Mouse (Mus musculus): ENCODE data around the gene Avpi1. TPM values are rescaled to one million over a fixed set of nuclear protein-coding genes. Genes with fewer than 3 reads are reported as not detected.

The Avpi1 gene
- polyA plus RNA-seq (2014; fragmentation: Nextera tagmentation; extraction: Ambion mirVana), result 24.1 and 26.0 TPM in 2 replicates

DNA sequence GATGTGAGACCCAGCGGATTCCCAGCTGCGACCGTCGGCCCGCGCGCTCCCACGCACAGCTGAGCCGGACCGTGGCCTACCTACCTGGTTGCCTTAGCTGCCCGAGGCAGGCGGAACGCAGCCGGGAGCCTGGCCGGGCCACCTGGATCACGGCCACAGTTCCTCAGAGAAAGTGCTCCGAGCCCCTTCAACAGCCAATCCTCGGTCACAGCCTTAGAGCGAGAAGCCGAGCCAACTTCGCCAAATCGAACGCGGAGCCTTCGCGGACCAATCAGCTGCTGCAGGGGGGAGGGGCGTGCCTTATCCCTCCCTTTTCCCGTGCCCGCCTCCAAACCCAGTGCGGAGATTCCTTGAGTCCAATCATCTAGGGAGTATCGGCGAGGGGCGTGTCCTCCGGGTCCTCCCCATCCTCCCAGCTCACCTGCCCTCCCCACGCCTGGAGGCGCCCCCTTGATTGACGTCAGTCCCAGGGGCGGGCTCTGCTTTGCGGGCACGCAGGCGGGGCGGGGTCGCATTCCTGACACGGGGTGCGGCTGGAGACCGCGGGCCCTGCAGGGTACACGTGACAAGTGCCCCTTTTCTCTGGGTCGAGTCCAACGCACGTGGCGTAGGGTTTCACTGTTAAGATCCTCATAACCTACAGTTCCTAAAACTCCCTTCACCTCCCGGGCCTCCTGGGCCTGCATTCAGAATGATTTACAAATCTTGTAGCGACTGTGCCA lies at the start of gene Avpi1:
Gene Avpi1, minus strand, starts transcription at position 273 of the 722 bp plus-strand sequence.
- peak within 1 kb of the TSS; percentile 72 for H3K27ac ChIP-seq (replicated peaks; ENCODE audit: low read depth, low read length)
- peak within 1 kb of the TSS; percentile 53 for H3K4me3 ChIP-seq (ENCODE audit: low read depth, low read length)
- peak within 1 kb of the TSS; percentile 83 for H3K4me2 ChIP-seq (ENCODE audit: low read depth, severe bottlenecking)
- peaks cover 9% of the 10 kb centered on the region for H3K4me1 ChIP-seq (ENCODE audit: control insufficient read depth, insufficient read depth, low read length)
- no peaks in the 10 kb centered on the region for H3K27me3 ChIP-seq (ENCODE audit: control insufficient read depth, insufficient read depth, low read length)
- DNase-seq (ENCODE audit: low spot score), result peak; percentile 99
- ATAC-seq (ENCODE audit: insufficient number of reproducible peaks, low FRiP score, low TSS enrichment, low read depth), result peak; percentile 97
- no peaks in the 10 kb centered on the region for H3K9me3 ChIP-seq (ENCODE audit: control insufficient read depth, low read length)
- H3K36me3 ChIP-seq (ENCODE audit: control insufficient read depth, insufficient read depth, low read length), result peaks cover 1% of the 10 kb centered on the region; the same call in 1 of the 2 replicates
- H3K9ac ChIP-seq (ENCODE audit: low read length), result peak within 1 kb of the TSS; percentile 67
- 0% methylated on average over 54 of the region's 54 CpGs for WGBS

GRCm38 (mm10) chr19:42177461-42177860 lies 48.6 kb upstream of the Avpi1 start:
- Histone ChIP-seq H3K27ac (replicated peaks; ENCODE audit: low read depth, low read length) (no peak overlapping the region), H3K4me1 (ENCODE audit: control insufficient read depth, insufficient read depth, low read length) (no peaks in the 10 kb centered on the region), H3K27me3 (ENCODE audit: control insufficient read depth, insufficient read depth, low read length) (no peaks in the 10 kb centered on the region), H3K9me3 (ENCODE audit: control insufficient read depth, low read length) (no peaks in the 10 kb centered on the region), H3K36me3 (ENCODE audit: control insufficient read depth, insufficient read depth, low read length) (peaks cover 3% of the 10 kb centered on the region; the same call in 1 of the 2 replicates), H3K9ac (ENCODE audit: low read length) (no peak overlapping the region), H3K4me3 (ENCODE audit: low read depth, low read length) (no peak overlapping the region), H3K4me2 (ENCODE audit: low read depth, severe bottlenecking) (no peak overlapping the region)
- WGBS, result 92% methylated on average over 2 of the region's 2 CpGs
- no peak for DNase-seq (ENCODE audit: low spot score)
- ATAC-seq (ENCODE audit: insufficient number of reproducible peaks, low FRiP score, low TSS enrichment, low read depth), result no peak

DNA sequence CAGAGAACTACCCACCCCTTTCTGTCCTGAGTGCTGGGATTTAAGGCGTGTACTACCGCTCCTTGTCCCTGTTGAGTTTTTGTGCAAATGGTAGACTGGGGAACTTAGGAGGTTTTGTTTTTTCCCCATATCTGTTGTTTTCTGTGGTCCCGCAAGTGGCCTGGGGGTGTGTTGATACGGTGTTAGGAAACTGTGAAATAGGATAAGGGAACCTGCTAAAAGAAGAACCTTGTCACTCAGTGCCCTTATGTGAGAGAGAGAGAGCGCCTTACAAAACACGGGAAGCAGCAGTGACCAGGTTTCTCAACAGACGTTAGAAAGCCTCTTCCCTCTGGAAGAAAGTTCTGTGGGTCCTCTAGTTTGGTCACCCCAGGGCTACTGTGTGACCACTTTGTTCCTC lies 48.0 kb upstream of the Avpi1 start:
- WGBS, result 88% methylated on average over 7 of the region's 7 CpGs
- H3K4me2 ChIP-seq (ENCODE audit: low read depth, severe bottlenecking), result no peak overlapping the region
- no peak overlapping the region for H3K27ac ChIP-seq (replicated peaks; ENCODE audit: low read depth, low read length)
- H3K9me3 ChIP-seq (ENCODE audit: control insufficient read depth, low read length), result no peaks in the 10 kb centered on the region
- H3K27me3 ChIP-seq (ENCODE audit: control insufficient read depth, insufficient read depth, low read length), result no peaks in the 10 kb centered on the region
- H3K4me1 ChIP-seq (ENCODE audit: control insufficient read depth, insufficient read depth, low read length), result no peaks in the 10 kb centered on the region
- ATAC-seq (ENCODE audit: insufficient number of reproducible peaks, low FRiP score, low TSS enrichment, low read depth), result no peak
- peaks cover 3% of the 10 kb centered on the region; the same call in 1 of the 2 replicates for H3K36me3 ChIP-seq (ENCODE audit: control insufficient read depth, insufficient read depth, low read length)
- H3K9ac ChIP-seq (ENCODE audit: low read length), result no peak overlapping the region
- H3K4me3 ChIP-seq (ENCODE audit: low read depth, low read length), result no peak overlapping the region
- no peak for DNase-seq (ENCODE audit: low spot score)

GRCm38 (mm10) chr19:42170025-42170969 lies 41.4 kb upstream of the Avpi1 start:
- Histone ChIP-seq H3K27me3 (ENCODE audit: control insufficient read depth, insufficient read depth, low read length) (no peaks in the 10 kb centered on the region), H3K9me3 (ENCODE audit: control insufficient read depth, low read length) (no peaks in the 10 kb centered on the region), H3K36me3 (ENCODE audit: control insufficient read depth, insufficient read depth, low read length) (no peaks in the 10 kb centered on the region), H3K27ac (replicated peaks; ENCODE audit: low read depth, low read length) (no peak overlapping the region), H3K4me1 (ENCODE audit: control insufficient read depth, insufficient read depth, low read length) (peaks cover 2% of the 10 kb centered on the region; the same call in 1 of the 2 replicates), H3K4me2 (ENCODE audit: low read depth, severe bottlenecking) (peak overlapping the region; percentile 89), H3K9ac (ENCODE audit: low read length) (peak overlapping the region; percentile 78), H3K4me3 (ENCODE audit: low read depth, low read length) (peak overlapping the region; percentile 94)
- 2% methylated on average over 52 of the region's 56 CpGs for WGBS
- ATAC-seq (ENCODE audit: insufficient number of reproducible peaks, low FRiP score, low TSS enrichment, low read depth) (peak; percentile 84), DNase-seq (ENCODE audit: low spot score) (peak; percentile 94)

DNA sequence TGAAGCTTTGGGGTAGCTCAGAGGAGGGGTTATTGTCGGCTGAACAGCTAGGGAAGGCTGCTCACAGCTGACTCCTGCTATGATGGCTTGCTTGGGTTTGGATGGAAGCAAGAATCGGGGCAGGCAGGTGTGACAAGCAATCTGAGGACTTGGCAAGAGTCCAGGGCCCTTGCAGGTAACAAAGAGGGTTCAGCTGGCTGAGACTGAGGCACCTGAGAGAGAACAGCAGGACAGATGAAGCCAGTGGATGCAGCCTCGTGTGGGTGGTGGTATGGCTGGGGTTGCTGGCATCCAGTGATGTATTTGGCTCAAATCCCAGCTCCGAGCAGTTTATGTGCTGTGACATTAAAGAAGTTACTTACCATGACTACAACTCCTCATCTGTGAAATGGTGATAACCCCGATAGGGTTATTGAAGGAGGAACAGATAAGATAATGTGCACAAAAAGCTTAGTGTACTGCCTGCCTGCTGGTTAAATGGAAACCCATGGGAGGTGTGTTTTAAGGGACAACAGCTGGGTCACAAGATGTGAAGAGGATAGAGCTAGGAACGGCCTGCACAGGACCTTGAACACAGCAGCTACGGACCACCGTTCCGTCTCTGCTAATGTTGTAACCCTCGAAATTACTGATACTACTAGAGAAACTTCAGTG lies 40.6 kb upstream of the Avpi1 start:
- DNase-seq (ENCODE audit: low spot score) (no peak), ATAC-seq (ENCODE audit: insufficient number of reproducible peaks, low FRiP score, low TSS enrichment, low read depth) (no peak)
- no peaks in the 10 kb centered on the region for H3K9me3 ChIP-seq (ENCODE audit: control insufficient read depth, low read length)
- H3K9ac ChIP-seq (ENCODE audit: low read length), result no peak overlapping the region
- no peak overlapping the region for H3K4me2 ChIP-seq (ENCODE audit: low read depth, severe bottlenecking)
- no peaks in the 10 kb centered on the region for H3K27me3 ChIP-seq (ENCODE audit: control insufficient read depth, insufficient read depth, low read length)
- 78% methylated on average over 10 of the region's 10 CpGs for WGBS
- H3K4me3 ChIP-seq (ENCODE audit: low read depth, low read length), result no peak overlapping the region
- no peak overlapping the region for H3K27ac ChIP-seq (replicated peaks; ENCODE audit: low read depth, low read length)
- no peaks in the 10 kb centered on the region for H3K36me3 ChIP-seq (ENCODE audit: control insufficient read depth, insufficient read depth, low read length)
- H3K4me1 ChIP-seq (ENCODE audit: control insufficient read depth, insufficient read depth, low read length), result peaks cover 2% of the 10 kb centered on the region; the same call in 1 of the 2 replicates

- H3K9me3 ChIP-seq (ENCODE audit: control insufficient read depth, low read length), result no peaks in the 10 kb centered on the region
- WGBS, result 62% methylated on average over 9 of the region's 9 CpGs
- DNase-seq (ENCODE audit: low spot score) (no peak), ATAC-seq (ENCODE audit: insufficient number of reproducible peaks, low FRiP score, low TSS enrichment, low read depth) (no peak)
- no peak overlapping the region for H3K9ac ChIP-seq (ENCODE audit: low read length)
- H3K4me3 ChIP-seq (ENCODE audit: low read depth, low read length), result no peak overlapping the region
- H3K27me3 ChIP-seq (ENCODE audit: control insufficient read depth, insufficient read depth, low read length), result no peaks in the 10 kb centered on the region
- H3K4me1 ChIP-seq (ENCODE audit: control insufficient read depth, insufficient read depth, low read length), result peaks cover 2% of the 10 kb centered on the region; the same call in 1 of the 2 replicates
- H3K4me2 ChIP-seq (ENCODE audit: low read depth, severe bottlenecking), result no peak overlapping the region
- no peaks in the 10 kb centered on the region for H3K36me3 ChIP-seq (ENCODE audit: control insufficient read depth, insufficient read depth, low read length)
- no peak overlapping the region for H3K27ac ChIP-seq (replicated peaks; ENCODE audit: low read depth, low read length)
Measured at GRCm38 (mm10) chr19:42167489-42167888, 38.6 kb upstream of the Avpi1 start.

DNA sequence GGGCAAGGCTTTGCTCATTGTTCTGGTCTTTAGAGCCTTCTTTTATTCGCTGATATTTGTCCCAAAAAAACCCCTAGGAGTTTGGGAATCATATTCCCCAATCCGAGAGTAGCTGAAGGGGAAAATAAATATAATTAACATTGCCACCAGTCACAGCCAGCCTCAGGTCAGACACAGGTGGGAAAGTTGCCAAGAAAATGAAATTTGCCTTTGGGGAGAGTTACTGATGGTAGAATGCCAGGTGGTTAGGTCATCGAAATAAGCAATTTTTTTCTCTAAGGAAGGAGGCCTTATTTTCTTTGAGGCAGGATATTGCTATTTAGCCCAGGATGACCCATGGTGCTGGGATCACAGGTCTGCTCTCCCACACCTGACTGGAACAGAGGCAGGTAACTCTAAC lies 37.9 kb upstream of the Avpi1 start:
- H3K4me1 ChIP-seq (ENCODE audit: control insufficient read depth, insufficient read depth, low read length), result peaks cover 2% of the 10 kb centered on the region; the same call in 1 of the 2 replicates
- no peaks in the 10 kb centered on the region for H3K27me3 ChIP-seq (ENCODE audit: control insufficient read depth, insufficient read depth, low read length)
- ATAC-seq (ENCODE audit: insufficient number of reproducible peaks, low FRiP score, low TSS enrichment, low read depth), result no peak
- no peak overlapping the region for H3K4me3 ChIP-seq (ENCODE audit: low read depth, low read length)
- no peak overlapping the region for H3K27ac ChIP-seq (replicated peaks; ENCODE audit: low read depth, low read length)
- no peak overlapping the region for H3K4me2 ChIP-seq (ENCODE audit: low read depth, severe bottlenecking)
- H3K9me3 ChIP-seq (ENCODE audit: control insufficient read depth, low read length), result no peaks in the 10 kb centered on the region
- no peak for DNase-seq (ENCODE audit: low spot score)
- H3K9ac ChIP-seq (ENCODE audit: low read length), result no peak overlapping the region
- 64% methylated on average over 3 of the region's 3 CpGs for WGBS
- no peaks in the 10 kb centered on the region for H3K36me3 ChIP-seq (ENCODE audit: control insufficient read depth, insufficient read depth, low read length)

DNA sequence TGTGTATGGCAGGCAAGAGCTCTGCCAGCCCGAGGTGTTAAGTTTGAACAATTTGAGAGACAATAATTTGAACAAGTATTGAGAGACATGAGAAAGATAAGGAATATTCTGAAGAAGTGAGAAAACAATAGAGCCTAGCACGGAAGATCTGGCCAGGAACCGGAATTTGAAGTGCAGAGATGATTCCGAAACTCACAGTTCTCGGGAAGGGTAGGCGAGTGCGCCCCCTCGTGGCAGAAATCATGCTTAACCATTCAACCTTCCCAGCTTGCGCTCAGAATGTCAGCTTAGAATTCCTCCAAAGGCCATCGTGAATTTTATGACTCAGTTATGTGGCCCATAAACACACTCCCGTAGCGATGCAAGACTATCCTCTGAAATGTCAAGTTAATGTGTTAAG lies 37.3 kb upstream of the Avpi1 start:
- H3K27ac ChIP-seq (replicated peaks; ENCODE audit: low read depth, low read length), result no peak overlapping the region
- peaks cover 2% of the 10 kb centered on the region; the same call in 1 of the 2 replicates for H3K4me1 ChIP-seq (ENCODE audit: control insufficient read depth, insufficient read depth, low read length)
- H3K27me3 ChIP-seq (ENCODE audit: control insufficient read depth, insufficient read depth, low read length), result no peaks in the 10 kb centered on the region
- no peaks in the 10 kb centered on the region for H3K9me3 ChIP-seq (ENCODE audit: control insufficient read depth, low read length)
- no peak overlapping the region; the same call in 1 of the 2 replicates for H3K4me2 ChIP-seq (ENCODE audit: low read depth, severe bottlenecking)
- H3K9ac ChIP-seq (ENCODE audit: low read length), result no peak overlapping the region
- peak; percentile 95 for DNase-seq (ENCODE audit: low spot score)
- 3% methylated on average over 12 of the region's 12 CpGs for WGBS
- no peak for ATAC-seq (ENCODE audit: insufficient number of reproducible peaks, low FRiP score, low TSS enrichment, low read depth)
- no peak overlapping the region for H3K4me3 ChIP-seq (ENCODE audit: low read depth, low read length)
- no peaks in the 10 kb centered on the region for H3K36me3 ChIP-seq (ENCODE audit: control insufficient read depth, insufficient read depth, low read length)
